Mouse (Mus musculus) MN1 (cell line): ENCODE results near the gene Tmem216.

ENCODE experiments used
- DNase-seq: peaks from one replicate; pipeline ENCODE4 v3.0.0-alpha.2; 2016; ENCODE audit warnings: low spot score

The Tmem216 gene

DNA sequence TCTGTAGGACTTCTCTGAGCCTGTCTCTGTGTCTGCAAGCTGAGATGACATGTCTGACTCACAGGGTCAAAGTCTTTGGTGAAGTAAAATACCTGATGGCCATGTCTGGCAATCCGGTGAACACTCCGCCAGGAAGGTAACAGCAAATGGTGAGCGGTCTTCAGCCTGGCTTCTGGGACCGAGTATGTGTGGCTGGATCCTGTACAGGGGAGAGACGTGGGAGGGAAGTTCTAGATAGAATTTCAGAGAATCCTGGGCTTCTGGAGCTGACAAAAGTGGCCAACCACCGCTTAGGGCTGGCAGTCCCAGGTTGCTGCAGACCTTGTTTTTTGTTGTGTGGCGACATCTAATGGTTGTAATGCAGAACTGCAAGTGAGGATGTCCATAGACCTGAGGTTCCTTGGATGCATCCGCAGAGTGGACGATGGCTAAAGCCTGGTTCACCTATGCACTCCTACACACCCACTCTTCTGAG is 69.7 kb downstream of the Tmem216 start:
- DNase-seq: peak; percentile 71
